Mouse (Mus musculus) ES-E14 (cell line): ENCODE data around the gene E4f1. TPM values are rescaled to one million over a fixed set of nuclear protein-coding genes. Genes with fewer than 3 reads are reported as not detected.
A peak's percentile ranks its signal among the peaks of the same experiment; 100 is the strongest.

Experiments used
- DNase-seq: peaks from one replicate; pipeline ENCODE4 v3.0.0-alpha.2; 2013; ENCODE audit warnings: low read depth, low spot score
- H3K27ac ChIP-seq: 2 replicates; pipeline ENCODE4 v1.5.1; 2012; ENCODE audit warnings: low read depth, mild to moderate bottlenecking, low read length, moderate library complexity, mixed read lengths; ENCODE audit not compliant: poor library complexity, insufficient read depth, severe bottlenecking
- H3K36me3 ChIP-seq: 2 replicates; pipeline ENCODE4 v1.6.1; 2012; ENCODE audit warnings: mild to moderate bottlenecking, low read length, moderate library complexity, mixed read lengths; ENCODE audit not compliant: control insufficient read depth, poor library complexity, insufficient read depth, severe bottlenecking
- H3K4me1 ChIP-seq, 2 experiments: fragments of 150-350 bp in 1 of 2; sonication (generic) in 1 of 2; 2 replicates each; pipeline ENCODE4 v1.6.1; 2012; ENCODE audit warnings: low read length in 2 of 2, mild to moderate bottlenecking in 1 of 2, mixed read lengths in 1 of 2; ENCODE audit not compliant: control insufficient read depth in 2 of 2, insufficient read depth in 2 of 2, poor library complexity in 1 of 2
- H3K4me3 ChIP-seq, 2 experiments: fragments of 150-350 bp in 1 of 2; sonication (generic) in 1 of 2; 2 replicates each; pipeline ENCODE4 v1.5.1; 2012; ENCODE audit warnings: low read length in 2 of 2, low read depth in 1 of 2, mild to moderate bottlenecking in 1 of 2, mixed read lengths in 1 of 2; ENCODE audit not compliant: insufficient read depth in 1 of 2, poor library complexity in 1 of 2, severe bottlenecking in 1 of 2
- H3K9ac ChIP-seq: 2 replicates; pipeline ENCODE4 v1.6.1; 2012; ENCODE audit warnings: low read depth, mild to moderate bottlenecking, low read length, mixed read lengths; ENCODE audit not compliant: poor library complexity, insufficient read depth, severe bottlenecking
- H3K9me3 ChIP-seq: fragments of 150-350 bp; sonication (generic); 2 replicates; pipeline ENCODE4 v1.6.1; 2012; ENCODE audit warnings: low read depth, mild to moderate bottlenecking, low read length; ENCODE audit not compliant: control insufficient read depth, insufficient read depth
- CHD2 ChIP-seq: IDR thresholded peaks from 2 replicates; pipeline ENCODE4 v1.6.1; 2014; ENCODE audit warnings: mild to moderate bottlenecking, low read depth, low read length, inconsistent platforms
- HCFC1 ChIP-seq: IDR thresholded peaks from 2 replicates; pipeline ENCODE4 v1.6.1; 2012; ENCODE audit warnings: low read length, inconsistent platforms, borderline replicate concordance; ENCODE audit not compliant: insufficient read depth
- MAFK ChIP-seq: IDR thresholded peaks from 2 replicates; pipeline ENCODE4 v1.6.1; 2014; ENCODE audit warnings: mild to moderate bottlenecking, low read depth, low read length, inconsistent platforms; ENCODE audit not compliant: insufficient read depth
- ZC3H11A ChIP-seq: IDR thresholded peaks from 2 replicates; pipeline ENCODE4 v1.6.1; 2012; ENCODE audit warnings: low read depth, mild to moderate bottlenecking, inconsistent platforms, low read length, borderline replicate concordance
- ZNF384 ChIP-seq: IDR thresholded peaks from 2 replicates; pipeline ENCODE4 v1.6.1; 2012; ENCODE audit warnings: low read depth, low read length, inconsistent platforms
- in situ Hi-C, 2 experiments: fragments of 600-800 bp; cut with MboI; formaldehyde crosslinking; loops; one replicate each; pipeline ENCODE4 v1.15.1; 2025; ENCODE audit warnings: low sequenced_read_pairs in 2 of 2, inconsistent platforms in 1 of 2; ENCODE audit not compliant: unreplicated experiment in 2 of 2
- total RNA-seq: library from RNA; depleted of rRNA; stranded (reverse); fragments of 300-350 nt; gene quantifications from 2 replicates; pipeline ENCODE4 v1.2.3, GENCODE M21; 2012; rRNA removed

The E4f1 gene
- total RNA-seq, 1 experiment: 23.4 TPM

DNA sequence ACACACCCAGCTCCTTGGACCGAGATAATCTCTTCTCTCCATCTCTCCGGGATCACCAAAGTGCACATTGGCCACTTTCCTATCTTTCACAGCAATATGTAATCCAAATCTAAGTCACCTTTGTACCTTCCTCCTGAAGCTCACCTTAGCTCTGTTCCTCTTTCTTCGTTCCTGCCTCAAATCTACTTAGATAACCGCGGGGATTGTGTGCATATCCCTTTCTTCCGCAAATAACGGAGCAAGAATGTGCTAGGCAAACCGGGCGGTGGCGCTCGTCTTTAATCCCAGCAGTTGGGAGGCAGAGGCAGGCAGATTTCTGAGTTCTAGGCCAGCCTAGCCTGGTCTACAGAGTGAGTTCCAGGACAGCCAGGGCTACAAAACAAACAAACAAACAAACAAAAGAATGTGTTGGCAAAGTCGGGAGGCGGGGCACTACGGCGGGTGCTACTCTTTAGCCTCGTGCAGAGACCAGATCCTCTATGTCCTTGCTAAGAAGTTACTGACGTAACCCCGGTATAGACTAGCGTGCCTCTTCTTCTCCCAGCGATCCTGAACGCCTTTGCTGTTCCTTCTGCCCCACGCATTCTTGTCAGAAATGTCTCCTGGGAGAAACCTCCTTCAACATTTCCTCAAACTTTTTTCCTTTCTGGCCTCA, 56.4 kb downstream of the E4f1 start:
- Histone ChIP-seq H3K4me3 (peak overlapping the region; percentile 65 to 94), H3K4me1 (peaks cover 2 to 3% of the 10 kb centered on the region in 2 experiments; a peak in 2 of 4 replicates), H3K36me3 (peaks cover 15% of the 10 kb centered on the region), H3K9me3 (no peaks in the 10 kb centered on the region), H3K9ac (peak overlapping the region; percentile 57), H3K27ac (no peak overlapping the region; the same call in 1 of the 2 replicates)
- TF ChIP-seq ZC3H11A (no peak), ZNF384 (no peak), CHD2 (no peak), HCFC1 (no peak), MAFK (no peak)
- in situ Hi-C loops: no loop called here
- no peak for DNase-seq

DNA sequence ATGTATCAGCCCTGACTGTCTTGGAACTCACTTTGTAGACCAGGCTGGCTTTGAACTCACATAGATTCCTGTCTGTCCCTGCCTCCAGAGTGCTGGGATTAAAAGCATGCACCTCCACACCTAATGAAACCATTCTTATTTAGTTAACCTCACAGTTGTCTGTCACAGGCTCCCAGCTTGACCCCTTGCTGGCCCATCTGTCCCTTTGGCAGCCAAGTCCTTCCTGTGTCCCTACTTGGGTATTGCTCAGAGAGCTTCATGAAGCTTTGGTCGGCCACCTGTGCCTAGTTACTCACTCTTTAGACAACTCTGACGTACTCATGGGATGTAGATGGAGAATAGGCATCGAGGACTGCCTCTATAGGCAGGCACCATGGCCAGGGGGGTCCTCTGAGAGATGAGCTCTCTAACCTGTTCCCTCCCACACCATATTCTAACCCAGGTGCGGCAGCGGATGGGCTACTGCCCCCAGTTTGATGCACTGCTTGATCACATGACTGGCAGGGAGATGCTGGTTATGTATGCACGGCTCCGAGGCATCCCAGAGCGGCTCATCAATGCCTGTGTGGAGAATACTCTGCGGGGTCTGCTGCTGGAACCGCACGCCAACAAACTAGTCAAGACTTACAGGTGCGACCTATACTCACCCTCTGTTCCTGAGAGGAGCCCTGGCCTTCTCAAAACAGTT, 62.9 kb downstream of the E4f1 start:
- Histone ChIP-seq H3K9ac (no peak overlapping the region), H3K36me3 (peaks cover 2% of the 10 kb centered on the region; the same call in 1 of the 2 replicates), H3K4me3 (no peak overlapping the region), H3K9me3 (no peaks in the 10 kb centered on the region), H3K27ac (no peak overlapping the region), H3K4me1 (no peaks in the 10 kb centered on the region)
- TF ChIP-seq ZNF384: no peak
- no peak for TF ChIP-seq CHD2
- no peak for TF ChIP-seq MAFK
- no peak for TF ChIP-seq ZC3H11A
- TF ChIP-seq HCFC1: no peak
- DNase-seq: no peak
- in situ Hi-C loops: no loop called here

DNA sequence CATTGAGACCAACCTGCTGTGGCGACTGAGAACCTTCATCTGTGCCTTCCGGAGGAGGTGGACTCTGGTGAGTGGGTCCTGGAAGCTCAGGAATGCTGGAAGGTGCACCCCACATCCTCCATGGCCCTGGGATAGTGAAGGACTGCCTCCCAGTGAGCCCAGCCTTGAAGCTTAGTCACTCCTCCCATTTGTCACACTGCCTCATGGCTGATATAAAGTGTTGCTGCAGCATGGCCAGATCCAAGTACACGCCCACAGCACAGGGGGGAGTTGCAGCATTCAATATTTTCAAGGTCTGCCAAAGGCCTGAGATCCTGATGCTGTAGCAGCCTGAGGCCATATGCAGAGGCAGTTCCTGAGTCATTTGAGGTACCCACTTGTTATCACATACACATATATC, 67.7 kb downstream of the E4f1 start:
- Histone ChIP-seq H3K36me3 (peaks cover 3% of the 10 kb centered on the region; the same call in 1 of the 2 replicates), H3K9ac (no peak overlapping the region)
- DNase-seq: no peak

DNA sequence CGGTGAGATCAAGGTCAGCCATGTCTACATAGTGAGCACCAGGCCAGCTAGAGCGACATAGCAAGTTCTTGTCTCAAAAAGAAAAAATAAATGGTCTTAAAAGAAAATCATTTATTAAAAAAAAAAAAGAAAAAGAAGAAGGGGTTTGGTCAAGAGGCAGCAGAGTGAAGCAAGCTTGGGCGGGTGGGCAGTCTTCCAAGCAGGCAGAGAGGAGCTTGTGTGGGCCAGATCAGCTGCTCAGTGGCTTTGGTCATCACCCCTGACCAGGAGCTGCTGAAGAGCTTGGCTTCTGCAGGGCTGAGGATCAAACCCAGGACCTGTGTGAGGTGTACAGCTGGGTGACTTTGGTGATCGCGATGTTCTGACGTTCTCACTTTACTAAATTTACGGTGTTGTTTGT, 75.7 kb downstream of the E4f1 start:
- H3K27ac ChIP-seq: no peak overlapping the region
- DNase-seq: no peak
- H3K4me3 ChIP-seq: no peak overlapping the region
- H3K9ac ChIP-seq: no peak overlapping the region
- no peaks in the 10 kb centered on the region for H3K9me3 ChIP-seq
- peaks cover 0 to 3% of the 10 kb centered on the region in 2 experiments; a peak in 1 of 4 replicates for H3K4me1 ChIP-seq
- in situ Hi-C loops: no loop called here
- TF ChIP-seq ZNF384: no peak
- TF ChIP-seq HCFC1: no peak
- no peak for TF ChIP-seq CHD2
- TF ChIP-seq ZC3H11A: no peak
- no peak for TF ChIP-seq MAFK
- H3K36me3 ChIP-seq: no peaks in the 10 kb centered on the region; the same call in 1 of the 2 replicates

More for the DNA sequence above, 67.7 kb downstream of the E4f1 start:
- Histone ChIP-seq H3K4me3 (no peak overlapping the region), H3K4me1 (peaks cover 0 to 1% of the 10 kb centered on the region in 2 experiments; a peak in 1 of 4 replicates), H3K27ac (no peak overlapping the region), H3K9me3 (no peaks in the 10 kb centered on the region)
- no peak for TF ChIP-seq ZNF384
- no peak for TF ChIP-seq CHD2
- no peak for TF ChIP-seq MAFK
- no peak for TF ChIP-seq ZC3H11A
- TF ChIP-seq HCFC1: no peak
- in situ Hi-C loops: no loop called here

Other genes with a start within 250 kb of the E4f1 start
- 31.3 and 35.8 TPM in 2 replicates for gene Tedc2, start 249.5 kb downstream of the E4f1 start, total RNA-seq
- gene Ccnf, start 218.8 kb downstream of the E4f1 start, total RNA-seq: 143 and 239 TPM in 2 replicates
- not detected in 2 replicates for gene Abca17, start 119.2 kb downstream of the E4f1 start, total RNA-seq
- gene Abca3, start 118.4 kb downstream of the E4f1 start, total RNA-seq: 10.8 and 11.5 TPM in 2 replicates
- gene Rnps1, start 55.7 kb downstream of the E4f1 start, total RNA-seq: 107 and 138 TPM in 2 replicates
- gene Eci1, start 43.7 kb downstream of the E4f1 start, total RNA-seq: 38.0 and 42.9 TPM in 2 replicates
- 1.2 and 1.8 TPM in 2 replicates for gene Dnase1l2, start 27.2 kb downstream of the E4f1 start, total RNA-seq
- gene Pgp, start 79 bp upstream of the E4f1 start, total RNA-seq: 12.8 and 16.6 TPM in 2 replicates
- gene Bricd5, start 3.6 kb upstream of the E4f1 start, total RNA-seq: 1.2 and 1.4 TPM in 2 replicates
- gene Mlst8, start 8.8 kb upstream of the E4f1 start, total RNA-seq: 24.2 and 32.8 TPM in 2 replicates
- 1.8 and 2.0 TPM in 2 replicates for gene Caskin1, start 18.3 kb upstream of the E4f1 start, total RNA-seq
- 149 and 228 TPM in 2 replicates for gene Traf7, start 57.6 kb upstream of the E4f1 start, total RNA-seq
- 2.8 and 7.4 TPM in 2 replicates for gene Rab26, start 63.9 kb upstream of the E4f1 start, total RNA-seq
- 27.8 and 35.9 TPM in 2 replicates for gene Pkd1, start 79.5 kb upstream of the E4f1 start, total RNA-seq
- gene Tsc2, start 162.3 kb upstream of the E4f1 start, total RNA-seq: 93.0 and 118 TPM in 2 replicates
- gene Nthl1, start 162.4 kb upstream of the E4f1 start, total RNA-seq: 39.4 and 43.0 TPM in 2 replicates
- gene Slc9a3r2, start 180.0 kb upstream of the E4f1 start, total RNA-seq: 11.4 and 22.7 TPM in 2 replicates
- 3.0 and 6.0 TPM in 2 replicates for gene Npw, start 188.1 kb upstream of the E4f1 start, total RNA-seq
- 39.7 and 55.9 TPM in 2 replicates for gene Zfp598, start 199.4 kb upstream of the E4f1 start, total RNA-seq
- gene Syngr3, start 219.6 kb upstream of the E4f1 start, total RNA-seq: 4.1 and 13.1 TPM in 2 replicates
- 61.8 and 63.4 TPM in 2 replicates for gene Gfer, start 225.8 kb upstream of the E4f1 start, total RNA-seq
- 2.9 and 7.5 TPM in 2 replicates for gene Noxo1, start 225.9 kb upstream of the E4f1 start, total RNA-seq
- gene Tbl3, start 237.3 kb upstream of the E4f1 start, total RNA-seq: 108 and 119 TPM in 2 replicates
- 0.71 and 0.95 TPM in 2 replicates for gene Rnf151, start 247.8 kb upstream of the E4f1 start, total RNA-seq
- gene Rps2, start 247.8 kb upstream of the E4f1 start, total RNA-seq: 3,495 and 3,661 TPM in 2 replicates